Mouse (Mus musculus) CH12.LX (cell line): ENCODE results near the gene Lmod3. TPM values are rescaled to one million over a fixed set of nuclear protein-coding genes. Genes with fewer than 3 reads are reported as not detected.

ENCODE experiments used
- DNase-seq: peaks from one replicate; pipeline ENCODE4 v3.0.0-alpha.2; 2013; ENCODE audit errors: extremely low read depth
- H3K27ac ChIP-seq: 2 replicates; pipeline ENCODE4 v1.5.1; 2012; ENCODE audit warnings: low read depth, mild to moderate bottlenecking, control low read depth, moderate library complexity; ENCODE audit not compliant: insufficient read depth
- H3K27me3 ChIP-seq: replicated peaks from 2 replicates; pipeline ENCODE3; 2012; ENCODE audit warnings: inconsistent platforms
- H3K36me3 ChIP-seq, 2 experiments: replicated peaks in 1 of 2; 2 replicates each; pipeline versions ENCODE3 to v1.6.1; 2012; ENCODE audit warnings: inconsistent platforms in 1 of 2, low read length in 1 of 2, mild to moderate bottlenecking in 1 of 2, mixed read lengths in 1 of 2, moderate library complexity in 1 of 2; ENCODE audit not compliant: control insufficient read depth in 1 of 2, insufficient read depth in 1 of 2
- H3K4me1 ChIP-seq, 2 experiments: 2 replicates each; pipeline ENCODE4 v1.6.1; 2012; ENCODE audit warnings: inconsistent platforms in 1 of 2, moderate library complexity in 1 of 2; ENCODE audit not compliant: insufficient read depth in 2 of 2, control insufficient read depth in 1 of 2
- H3K4me2 ChIP-seq: 2 replicates; pipeline ENCODE4 v1.6.1; 2012; ENCODE audit warnings: low read depth, mild to moderate bottlenecking, control low read depth; ENCODE audit not compliant: poor library complexity, insufficient read depth, severe bottlenecking
- H3K4me3 ChIP-seq, 3 experiments: fragments of 150-350 bp in 1 of 3; sonication (generic) in 1 of 3; replicated peaks in 1 of 3; 2 replicates each; pipeline versions ENCODE3 to v1.5.1; 2011 to 2012; ENCODE audit warnings: low read depth in 2 of 3, low read length in 2 of 3, mild to moderate bottlenecking in 2 of 3, moderate library complexity in 2 of 3, control low read depth in 1 of 3, improper control_type of control experiment in 1 of 3, inconsistent platforms in 1 of 3, mixed read lengths in 1 of 3; ENCODE audit not compliant: poor library complexity in 1 of 3
- H3K79me2 ChIP-seq: replicated peaks from 2 replicates; pipeline ENCODE4 v1.6.1; 2012; ENCODE audit warnings: mild to moderate bottlenecking, moderate library complexity; ENCODE audit not compliant: control insufficient read depth, poor library complexity, insufficient read depth, severe bottlenecking; ENCODE audit errors: extremely low read depth
- H3K9ac ChIP-seq: 2 replicates; pipeline ENCODE4 v1.6.1; 2012; ENCODE audit warnings: low read depth, mild to moderate bottlenecking, control low read depth, moderate library complexity; ENCODE audit not compliant: insufficient read depth
- H3K9me3 ChIP-seq: replicated peaks from 2 replicates; pipeline ENCODE3; 2012; ENCODE audit warnings: low read length, inconsistent platforms, mixed read lengths
- CHD2 ChIP-seq: IDR thresholded peaks from 2 replicates; pipeline ENCODE4 v1.6.1; 2011; ENCODE audit warnings: low read length, improper control_type of control experiment
- EP300 ChIP-seq: IDR thresholded peaks from 2 replicates; pipeline ENCODE4 v1.6.1; 2011; ENCODE audit warnings: low read length, improper control_type of control experiment
- ETS1 ChIP-seq: conservative IDR thresholded peaks from 2 replicates; pipeline ENCODE4 v1.6.1; 2012; ENCODE audit warnings: low read depth, mild to moderate bottlenecking, inconsistent platforms, low read length, improper control_type of control experiment, moderate library complexity
- GABPA ChIP-seq: IDR thresholded peaks from 2 replicates; pipeline ENCODE4 v1.6.1; 2012; ENCODE audit warnings: low read depth, low read length, improper control_type of control experiment, inconsistent platforms; ENCODE audit not compliant: insufficient replicate concordance
- HCFC1 ChIP-seq: IDR thresholded peaks from 2 replicates; pipeline ENCODE4 v1.6.1; 2012; ENCODE audit warnings: low read depth, mild to moderate bottlenecking, inconsistent platforms, low read length, improper control_type of control experiment
- IRF4 ChIP-seq: IDR thresholded peaks from 2 replicates; pipeline ENCODE4 v1.6.1; 2014; ENCODE audit warnings: low read depth, mild to moderate bottlenecking, inconsistent platforms, low read length, improper control_type of control experiment
- KAT2A ChIP-seq: IDR thresholded peaks from 2 replicates; pipeline ENCODE4 v1.6.1; 2012; ENCODE audit warnings: low read length, improper control_type of control experiment, inconsistent platforms; ENCODE audit not compliant: insufficient replicate concordance
- MAFK ChIP-seq: IDR thresholded peaks from 2 replicates; pipeline ENCODE4 v1.6.1; 2011; ENCODE audit warnings: low read length, improper control_type of control experiment; ENCODE audit not compliant: insufficient replicate concordance
- MAX ChIP-seq: IDR thresholded peaks from 2 replicates; pipeline ENCODE4 v1.6.1; 2011; ENCODE audit warnings: low read length, improper control_type of control experiment
- MEF2A ChIP-seq: IDR thresholded peaks from 2 replicates; pipeline ENCODE4 v1.6.1; 2014; ENCODE audit warnings: low read depth, mild to moderate bottlenecking, inconsistent platforms, low read length, improper control_type of control experiment, borderline replicate concordance
- NELFE ChIP-seq: IDR thresholded peaks from 2 replicates; pipeline ENCODE4 v1.6.1; 2011; ENCODE audit warnings: low read depth, low read length, improper control_type of control experiment
- PAX5 ChIP-seq: IDR thresholded peaks from 2 replicates; pipeline ENCODE4 v1.6.1; 2012; ENCODE audit warnings: low read length, inconsistent platforms, mixed read lengths
- POLR2AphosphoS2 ChIP-seq: IDR thresholded peaks from 2 replicates; pipeline ENCODE4 v1.6.1; 2011; ENCODE audit warnings: low read depth, low read length, improper control_type of control experiment
- SMC3 ChIP-seq: IDR thresholded peaks from 2 replicates; pipeline ENCODE4 v1.6.1; 2011; ENCODE audit warnings: low read depth, low read length, improper control_type of control experiment
- TCF12 ChIP-seq: IDR thresholded peaks from 2 replicates; pipeline ENCODE4 v1.6.1; 2014; ENCODE audit warnings: low read depth, mild to moderate bottlenecking, inconsistent platforms, low read length, improper control_type of control experiment
- USF1 ChIP-seq: IDR thresholded peaks from 2 replicates; pipeline ENCODE4 v1.6.1; 2014; ENCODE audit warnings: low read depth, mild to moderate bottlenecking, inconsistent platforms, low read length, improper control_type of control experiment
- USF2 ChIP-seq: conservative IDR thresholded peaks from 2 replicates; pipeline ENCODE4 v1.6.1; 2011; ENCODE audit warnings: low read depth, low read length, improper control_type of control experiment
- ZKSCAN1 ChIP-seq: IDR thresholded peaks from 2 replicates; pipeline ENCODE4 v1.6.1; 2012; ENCODE audit warnings: low read depth, inconsistent platforms, low read length, improper control_type of control experiment, borderline replicate concordance
- dilution Hi-C: fragments of 300-500 bp; cut with MboI; formaldehyde crosslinking; loops from 2 replicates; pipeline ENCODE4 v1.14.3; 2020; ENCODE audit warnings: low sequenced_read_pairs; ENCODE audit not compliant: extremely low pct_unique_long_range_greater_than_20kb, extremely low pct_ligation_motif_present
- in situ Hi-C: fragments of 300-500 bp; cut with MboI; formaldehyde crosslinking; loops from 3 replicates; pipeline ENCODE4 v1.14.3; 2019; ENCODE audit warnings: low sequenced_read_pairs, low pct_ligation_motif_present, low pct_unique_long_range_greater_than_20kb, mixed read lengths
- polyA plus RNA-seq: library from polyadenylated mRNA; unstranded; fragments of >175 nt; gene quantifications from 2 replicates; pipeline ENCODE4 v1.2.1, GENCODE M21; 2012; ENCODE audit warnings: low read depth; ENCODE audit not compliant: insufficient read length
- total RNA-seq, 2 experiments: library from RNA; depleted of rRNA; stranded (reverse); fragments of 300-350 nt in 1 of 2; fragments of >200 nt in 1 of 2; gene quantifications; 2 replicates each; pipeline ENCODE4 v1.2.3; 2012 to 2014

Lmod3 gene
- total and polyA plus RNA-seq, 3 experiments: not detected

GRCm38 (mm10) chr6:97291159-97291908, 38.8 kb upstream of the Lmod3 start:
- Histone ChIP-seq H3K27ac (no peak overlapping the region), H3K9me3 (no peaks in the 10 kb centered on the region), H3K4me1 (peaks cover 21 to 63% of the 10 kb centered on the region in 2 experiments), H3K27me3 (no peaks in the 10 kb centered on the region), H3K9ac (no peak overlapping the region), H3K4me3 (no peak overlapping the region), H3K79me2 (no peaks in the 10 kb centered on the region), H3K4me2 (no peak overlapping the region), H3K36me3 (no peaks in the 10 kb centered on the region)
- dilution Hi-C loops: no loop called here
- in situ Hi-C loops: loop anchor here (10.0 kb wide), 1 partner anchor 113 kb away; no protein-coding TSS in a partner anchor
- DNase-seq: no peak
- TF ChIP-seq TCF12 (no peak), CHD2 (no peak), ZKSCAN1 (no peak), MEF2A (no peak)

DNA sequence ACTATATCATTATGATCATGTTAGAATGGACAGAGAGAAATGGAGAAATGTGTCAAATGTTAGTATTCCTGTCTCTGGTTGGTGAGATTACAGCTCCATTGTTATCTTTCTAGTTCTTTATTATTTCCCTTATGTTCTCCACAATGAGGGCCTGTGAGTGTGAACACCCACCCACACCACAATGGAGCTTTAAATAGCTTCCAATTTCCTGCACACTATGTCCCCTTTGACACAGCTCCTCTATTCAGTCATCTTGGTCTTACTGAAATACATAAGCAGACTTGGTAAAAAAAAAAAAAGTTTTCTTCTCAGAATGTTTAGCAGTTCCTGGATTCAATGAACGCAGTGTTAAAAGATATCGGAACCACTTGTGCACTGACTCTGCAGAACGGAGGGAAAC, 38.1 kb upstream of the Lmod3 start:
- DNase-seq: no peak
- Histone ChIP-seq H3K4me1 (peaks cover 21 to 57% of the 10 kb centered on the region in 2 experiments), H3K9ac (no peak overlapping the region), H3K9me3 (no peaks in the 10 kb centered on the region), H3K27me3 (no peaks in the 10 kb centered on the region), H3K27ac (no peak overlapping the region), H3K36me3 (no peaks in the 10 kb centered on the region), H3K4me3 (no peak overlapping the region), H3K4me2 (no peak overlapping the region), H3K79me2 (no peaks in the 10 kb centered on the region)
- TF ChIP-seq ETS1: no peak
- TF ChIP-seq NELFE: no peak
- no peak for TF ChIP-seq IRF4
- TF ChIP-seq PAX5: no peak
- TF ChIP-seq EP300: no peak
- no peak for TF ChIP-seq KAT2A
- no peak for TF ChIP-seq POLR2AphosphoS2
- no peak for TF ChIP-seq MAX
- no peak for TF ChIP-seq GABPA
- no peak for TF ChIP-seq SMC3
- no peak for TF ChIP-seq USF1
- no peak for TF ChIP-seq HCFC1
- TF ChIP-seq USF2: no peak
- no peak for TF ChIP-seq MAFK
- dilution Hi-C loops: no loop called here
- in situ Hi-C loops: loop anchor here (10.0 kb wide), 1 partner anchor 114 kb away; no protein-coding TSS in a partner anchor
